Mouse (Mus musculus): ENCODE measurements around the gene Eci2. TPM values are rescaled to one million over a fixed set of nuclear protein-coding genes. Genes with fewer than 3 reads are reported as not detected.

The Eci2 gene
- 100 to 1,000 TPM in 1 of 2 experiments, 10 to 100 TPM in 1; 83.2 to 106 TPM for total RNA-seq (2021)
- long read RNA-seq, experiment 1, transcript Eci2-211 (10 exons, 1,426 nt): major isoform, 46 of 128 reads
- long read RNA-seq, experiment 1, transcript Eci2-213 (10 exons, 1,414 nt): minor isoform, 12 of 128 reads
- long read RNA-seq, experiment 1, transcript Eci2-201 (10 exons, 1,746 nt): minor isoform, 39 of 128 reads
- long read RNA-seq, experiment 1, partial matches to known transcripts: 0 of 128 reads
- long read RNA-seq, experiment 1, other reads (novel, unspliced or antisense): 31 of 128 reads
- long read RNA-seq, experiment 2, transcript Eci2-213 (10 exons, 1,414 nt): minor isoform, 6 of 132 reads
- long read RNA-seq, experiment 2, transcript Eci2-201 (10 exons, 1,746 nt): minor isoform, 35 of 132 reads
- long read RNA-seq, experiment 2, transcript Eci2-211 (10 exons, 1,426 nt): major isoform, 49 of 132 reads
- long read RNA-seq, experiment 2, partial matches to known transcripts: 2 of 132 reads
- long read RNA-seq, experiment 2, other reads (novel, unspliced or antisense): 40 of 132 reads

- intact Hi-C loops (cut with DNase I): loop anchor here (10.0 kb wide), 1 partner anchor 928 kb away; the partner anchor contains the start of gene Ppp1r3g
- H3K4me3 ChIP-seq: peak within 1 kb of the TSS; percentile 57
- peak; percentile 35 for DNase-seq
- no peak within 1 kb of the TSS for H3K27ac ChIP-seq
- peak; percentile 69 for TF ChIP-seq CTCF (IDR thresholded peaks at IDR 0.05)
Observed at GRCm38 (mm10) chr13:35026879-35027278, at the start of gene Eci2. Gene Eci2, minus strand, starts transcription at chr13:35027096.

GRCm38 (mm10) chr13:35074862-35075261 is 48.0 kb upstream of the Eci2 start:
- no peak for DNase-seq
- Histone ChIP-seq H3K27ac (no peak overlapping the region), H3K4me3 (no peak overlapping the region)
- intact Hi-C loops (cut with DNase I): no loop called here
- TF ChIP-seq CTCF (IDR thresholded peaks at IDR 0.05): peak; percentile 49

- Histone ChIP-seq H3K4me3 (no peak overlapping the region), H3K27ac (no peak overlapping the region)
- no peak for DNase-seq
- no peak for TF ChIP-seq CTCF (IDR thresholded peaks at IDR 0.05)
- intact Hi-C loops (cut with DNase I): no loop called here
Observed at GRCm38 (mm10) chr13:35070485-35071472, 43.9 kb upstream of the Eci2 start.

GRCm38 (mm10) chr13:35067084-35067483 is 40.2 kb upstream of the Eci2 start:
- DNase-seq: no peak
- intact Hi-C loops (cut with DNase I): no loop called here
- no peak for TF ChIP-seq CTCF (IDR thresholded peaks at IDR 0.05)
- no peak overlapping the region for H3K27ac ChIP-seq
- H3K4me3 ChIP-seq: no peak overlapping the region

- no peak overlapping the region for H3K27ac ChIP-seq
- no peak overlapping the region for H3K4me3 ChIP-seq
- TF ChIP-seq CTCF (IDR thresholded peaks at IDR 0.05): no peak
- intact Hi-C loops (cut with DNase I): no loop called here
- no peak for DNase-seq
Observed at GRCm38 (mm10) chr13:35066033-35066432, 39.1 kb upstream of the Eci2 start.

- no peak overlapping the region for H3K27ac ChIP-seq
- intact Hi-C loops (cut with DNase I): no loop called here
- TF ChIP-seq CTCF (IDR thresholded peaks at IDR 0.05): no peak
- no peak overlapping the region for H3K4me3 ChIP-seq
- DNase-seq: no peak
Observed at GRCm38 (mm10) chr13:35064381-35064780, 37.5 kb upstream of the Eci2 start.

GRCm38 (mm10) chr13:35058145-35058544 is 31.2 kb upstream of the Eci2 start:
- no peak for DNase-seq
- H3K27ac ChIP-seq: no peak overlapping the region
- TF ChIP-seq CTCF (IDR thresholded peaks at IDR 0.05): no peak
- intact Hi-C loops (cut with DNase I): no loop called here
- no peak overlapping the region for H3K4me3 ChIP-seq

- intact Hi-C loops (cut with DNase I): no loop called here
- Histone ChIP-seq H3K27ac (no peak overlapping the region), H3K4me3 (no peak overlapping the region)
- no peak for DNase-seq
- TF ChIP-seq CTCF (IDR thresholded peaks at IDR 0.05): no peak
Observed at GRCm38 (mm10) chr13:35036486-35036885, 9.6 kb upstream of the Eci2 start.

- no peak overlapping the region for H3K27ac ChIP-seq
- no peak for TF ChIP-seq CTCF (IDR thresholded peaks at IDR 0.05)
- DNase-seq: no peak
- intact Hi-C loops (cut with DNase I): no loop called here
- H3K4me3 ChIP-seq: no peak overlapping the region
Observed at GRCm38 (mm10) chr13:35035731-35036130, 8.8 kb upstream of the Eci2 start.

- Histone ChIP-seq H3K4me3 (no peak overlapping the region), H3K27ac (no peak overlapping the region)
- TF ChIP-seq CTCF (IDR thresholded peaks at IDR 0.05): no peak
- intact Hi-C loops (cut with DNase I): no loop called here
- DNase-seq: no peak
Observed at GRCm38 (mm10) chr13:35033571-35033970, 6.7 kb upstream of the Eci2 start.

GRCm38 (mm10) chr13:35031684-35032082 is 4.8 kb upstream of the Eci2 start:
- DNase-seq: no peak
- TF ChIP-seq CTCF (IDR thresholded peaks at IDR 0.05): peak; percentile 13; the same call in 1 of the 2 replicates
- intact Hi-C loops (cut with DNase I): no loop called here
- H3K4me3 ChIP-seq: no peak overlapping the region
- H3K27ac ChIP-seq: no peak overlapping the region

- Histone ChIP-seq H3K27ac (no peak overlapping the region), H3K4me3 (no peak overlapping the region)
- intact Hi-C loops (cut with DNase I): no loop called here
- DNase-seq: no peak
- peak; percentile 42 for TF ChIP-seq CTCF (IDR thresholded peaks at IDR 0.05)
Observed at GRCm38 (mm10) chr13:35030979-35031683, 4.2 kb upstream of the Eci2 start.

All from gastrocnemius, adult 2 months (tissue).